Mouse (Mus musculus) MN1 (cell line): ENCODE results near the gene Gm20661.
"Not testable (repeated sequence)": the region's sequence is repeated elsewhere in the genome, so short reads cannot be mapped to it uniquely, and the experiment has no call there.

Experiments
- DNase-seq: peaks from one replicate; pipeline ENCODE4 v3.0.0-alpha.2; 2016; ENCODE audit warnings: low spot score

Gene Gm20661

DNA sequence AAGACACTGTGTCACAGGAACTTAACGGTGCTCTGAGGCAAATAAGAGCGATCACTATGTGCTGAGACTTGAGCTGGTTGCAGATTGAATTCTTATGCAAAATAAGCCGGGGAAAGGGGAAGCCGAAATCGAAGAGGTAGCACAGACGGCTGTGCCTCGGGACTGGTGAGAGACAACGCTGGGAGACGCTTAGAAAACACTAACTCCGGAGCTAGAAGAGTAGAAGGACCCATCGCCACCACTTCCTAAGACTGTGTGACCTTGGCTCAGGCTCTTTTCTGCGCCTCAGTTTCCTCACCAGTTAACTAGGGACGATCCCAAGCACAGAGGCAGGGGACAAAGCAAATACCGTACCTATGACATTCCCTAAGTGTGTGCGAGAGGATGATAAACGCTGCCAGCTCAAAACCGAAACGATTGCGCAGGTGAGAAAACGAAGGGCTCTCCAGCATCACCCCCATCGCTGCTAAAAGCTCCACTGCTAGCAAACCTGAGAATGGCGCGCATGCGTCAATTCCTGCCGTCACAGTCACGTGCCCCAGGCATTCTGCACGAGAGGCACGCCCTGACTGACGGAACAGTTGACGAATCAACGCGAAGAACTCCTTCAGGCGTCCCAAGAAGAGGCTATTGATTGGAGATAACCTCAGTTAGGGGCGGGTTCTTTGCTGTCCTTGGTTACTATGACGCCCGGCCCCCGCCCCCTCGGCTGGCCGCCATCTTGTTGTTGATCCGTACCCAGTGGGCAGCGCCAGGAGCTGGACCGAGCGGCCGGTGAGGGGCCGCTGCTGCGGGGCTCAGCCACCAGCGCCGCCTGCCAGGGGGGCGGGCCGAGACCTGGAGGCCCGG lies 19.3 kb downstream of the Gm20661 start, which contains the start of gene Ip6k1:
Gene Ip6k1 (plus strand): TSS at position 580 of the 849 bp plus-strand sequence.
- peak; percentile 100 for DNase-seq

- DNase-seq: peak; percentile 44
Observed at GRCm38 (mm10) chr9:108002778-108003530, 20.1 kb downstream of the Gm20661 start.

DNA sequence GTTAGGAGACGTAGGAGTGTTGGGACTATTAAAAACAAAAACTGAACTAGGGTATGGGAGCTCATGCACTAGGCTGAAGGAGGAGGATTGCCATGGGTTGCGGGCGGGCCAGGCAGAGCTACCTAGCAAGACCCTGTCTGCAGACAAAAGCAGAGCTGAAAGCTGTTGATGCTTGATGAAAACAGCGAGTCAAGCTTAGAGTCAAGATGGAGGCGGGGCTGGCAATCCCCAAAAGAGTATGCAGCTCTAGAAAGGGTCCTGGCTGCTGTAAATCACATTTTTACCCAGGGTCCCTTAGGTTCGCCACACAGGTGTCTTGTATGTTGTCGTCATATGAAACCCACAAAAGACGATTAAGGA lies 20.7 kb downstream of the Gm20661 start:
- peak; percentile 36 for DNase-seq

- no peak for DNase-seq
Observed at GRCm38 (mm10) chr9:108008041-108008440, 25.2 kb downstream of the Gm20661 start.

DNA sequence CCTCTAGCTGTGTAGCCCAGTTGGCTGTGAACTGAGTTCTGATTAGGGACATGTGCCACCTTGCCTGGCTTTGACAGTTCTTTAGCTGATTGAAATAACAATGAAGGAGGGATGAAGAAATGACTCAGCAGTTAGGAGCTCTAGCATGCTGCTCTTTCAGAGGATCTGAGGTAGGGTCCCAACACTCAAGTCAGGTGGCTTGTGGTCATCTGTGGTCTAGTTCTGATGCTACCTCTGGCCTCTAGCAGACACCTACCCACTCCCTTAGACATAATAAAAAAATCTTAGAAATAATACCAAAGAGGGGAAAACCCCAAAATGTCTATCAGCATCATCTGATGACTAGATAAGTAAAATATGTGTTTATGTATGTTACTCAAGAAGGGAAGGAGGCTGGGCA lies 27.5 kb downstream of the Gm20661 start:
- no peak for DNase-seq

DNA sequence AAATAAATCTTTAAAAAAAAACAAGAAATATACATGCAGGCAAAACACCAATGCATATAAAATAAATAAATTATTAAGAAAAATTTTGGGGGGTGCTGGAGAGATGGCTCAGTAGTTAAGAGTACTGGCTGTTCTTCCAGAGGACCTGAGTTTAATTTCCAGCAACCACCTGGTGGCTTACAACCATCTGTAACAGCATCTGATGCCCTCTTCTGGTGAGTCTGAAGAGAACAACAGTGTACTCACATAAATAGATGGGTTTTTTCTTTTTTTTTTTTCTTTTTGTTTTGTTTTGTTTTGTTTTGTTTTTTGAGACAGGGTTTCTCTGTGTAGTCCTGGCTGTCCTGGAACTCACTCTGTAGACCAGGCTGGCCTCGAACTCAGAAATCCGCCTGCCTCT lies 30.7 kb downstream of the Gm20661 start:
- not testable (repeated sequence) for DNase-seq

GRCm38 (mm10) chr9:108017127-108017526 lies 34.3 kb downstream of the Gm20661 start:
- DNase-seq: no peak

DNA sequence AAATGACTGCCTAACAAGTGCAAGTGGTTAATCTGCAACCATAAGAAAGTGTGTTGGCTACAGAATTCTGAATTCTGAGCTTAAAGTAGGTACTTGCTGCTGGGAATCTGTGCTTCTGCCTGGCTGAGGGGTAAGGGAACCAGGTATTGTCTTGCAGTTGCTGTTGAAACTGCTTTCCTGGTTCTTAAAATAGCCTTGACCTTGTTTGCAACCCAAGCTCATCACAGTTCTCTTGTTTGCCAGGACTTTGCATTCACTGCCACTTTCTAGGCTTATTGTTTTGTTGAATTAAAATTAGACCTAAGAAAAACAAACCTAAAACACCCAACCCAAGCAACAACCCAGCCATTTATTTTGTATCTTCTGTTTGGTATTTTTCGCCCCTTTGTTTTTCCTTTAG lies 37.9 kb downstream of the Gm20661 start:
- no peak for DNase-seq

- DNase-seq: no peak
Observed at GRCm38 (mm10) chr9:108023216-108023615, 40.4 kb downstream of the Gm20661 start.

GRCm38 (mm10) chr9:108026584-108026983 lies 43.7 kb downstream of the Gm20661 start:
- no peak for DNase-seq

GRCm38 (mm10) chr9:108027867-108028266 lies 45.0 kb downstream of the Gm20661 start:
- DNase-seq: no peak

GRCm38 (mm10) chr9:108032126-108032525 lies 49.3 kb downstream of the Gm20661 start:
- no peak for DNase-seq

GRCm38 (mm10) chr9:108035331-108036156 lies 52.7 kb downstream of the Gm20661 start:
- DNase-seq: no peak
